Mouse (Mus musculus): Measurements from ENCODE around the gene 4930451I11Rik. TPM values are rescaled to one million over a fixed set of nuclear protein-coding genes. Genes with fewer than 3 reads are reported as not detected.
A peak's percentile ranks its signal among the peaks of the same experiment; 100 is the strongest.

Gene 4930451I11Rik
- polyA plus RNA-seq, 1 experiment from 2014 or later: not detected

DNA sequence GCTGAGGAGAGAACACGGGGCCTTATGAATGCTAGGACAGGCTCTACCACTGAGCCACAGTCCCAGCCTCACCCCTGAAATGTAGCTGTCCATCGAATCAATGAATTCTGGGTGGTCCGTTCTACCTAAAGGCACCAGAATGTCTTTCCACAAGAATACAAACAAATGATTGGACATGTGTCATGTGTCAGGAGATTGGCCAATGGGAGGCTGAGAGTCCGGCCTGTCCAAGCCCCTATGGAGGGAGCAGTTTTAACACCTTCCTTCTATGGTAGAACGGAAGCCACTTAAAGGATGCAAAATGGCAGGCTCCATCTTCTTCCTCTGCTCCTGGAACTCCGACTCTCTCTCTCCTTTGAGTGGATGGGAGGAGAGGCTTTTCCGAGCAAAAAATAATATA, 13.8 kb downstream of the 4930451I11Rik start:
- peaks cover 3% of the 10 kb centered on the region; the same call in 1 of the 2 replicates for H3K27me3 ChIP-seq (ENCODE audit: control insufficient read depth, insufficient read depth, low read length)
- WGBS: 82% methylated on average over 7 of the region's 7 CpGs
- no peak for ATAC-seq (replicated peaks; ENCODE audit: insufficient number of reproducible peaks, low FRiP score, low TSS enrichment, low read depth)
- H3K9ac ChIP-seq (replicated peaks; ENCODE audit: low read length): no peak overlapping the region
- no peak overlapping the region for H3K4me2 ChIP-seq (ENCODE audit: low read depth, low read length)
- H3K4me1 ChIP-seq (ENCODE audit: control insufficient read depth, insufficient read depth, low read length): no peaks in the 10 kb centered on the region
- no peak for DNase-seq (ENCODE audit: low spot score)
- no peak overlapping the region for H3K4me3 ChIP-seq (ENCODE audit: low read depth, low read length)
- no peak overlapping the region for H3K27ac ChIP-seq (replicated peaks; ENCODE audit: low read depth, low read length)
- no peaks in the 10 kb centered on the region for H3K9me3 ChIP-seq (replicated peaks; ENCODE audit: control insufficient read depth, low read length)
- H3K36me3 ChIP-seq (replicated peaks; ENCODE audit: control insufficient read depth, insufficient read depth, low read depth, low read length): no peaks in the 10 kb centered on the region

DNA sequence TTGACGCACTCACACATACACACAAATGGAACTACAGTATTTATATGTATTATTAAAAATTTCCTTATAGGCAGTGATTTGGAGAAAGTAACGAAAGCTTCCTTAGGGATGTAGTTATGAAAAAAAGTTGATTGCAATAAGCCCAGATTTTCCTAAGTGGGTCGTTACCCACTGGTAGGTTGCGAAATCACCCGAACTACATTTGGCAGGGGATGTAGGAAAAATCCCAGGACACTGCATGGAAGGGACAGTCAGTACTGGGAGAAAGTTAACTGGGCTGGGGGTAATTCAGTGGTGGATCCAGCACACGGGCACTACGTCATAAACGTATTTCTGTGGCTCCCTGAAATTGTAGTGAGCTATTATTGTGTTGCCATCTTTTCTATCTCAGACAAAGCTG, 14.9 kb downstream of the 4930451I11Rik start:
- ATAC-seq (replicated peaks; ENCODE audit: insufficient number of reproducible peaks, low FRiP score, low TSS enrichment, low read depth) (no peak), DNase-seq (ENCODE audit: low spot score) (no peak)
- no peaks in the 10 kb centered on the region for H3K9me3 ChIP-seq (replicated peaks; ENCODE audit: control insufficient read depth, low read length)
- no peaks in the 10 kb centered on the region for H3K27me3 ChIP-seq (ENCODE audit: control insufficient read depth, insufficient read depth, low read length)
- no peaks in the 10 kb centered on the region for H3K4me1 ChIP-seq (ENCODE audit: control insufficient read depth, insufficient read depth, low read length)
- WGBS: 88% methylated on average over 8 of the region's 8 CpGs
- no peak overlapping the region for H3K9ac ChIP-seq (replicated peaks; ENCODE audit: low read length)
- H3K4me2 ChIP-seq (ENCODE audit: low read depth, low read length): no peak overlapping the region
- H3K36me3 ChIP-seq (replicated peaks; ENCODE audit: control insufficient read depth, insufficient read depth, low read depth, low read length): no peaks in the 10 kb centered on the region
- H3K27ac ChIP-seq (replicated peaks; ENCODE audit: low read depth, low read length): no peak overlapping the region
- H3K4me3 ChIP-seq (ENCODE audit: low read depth, low read length): no peak overlapping the region

DNA sequence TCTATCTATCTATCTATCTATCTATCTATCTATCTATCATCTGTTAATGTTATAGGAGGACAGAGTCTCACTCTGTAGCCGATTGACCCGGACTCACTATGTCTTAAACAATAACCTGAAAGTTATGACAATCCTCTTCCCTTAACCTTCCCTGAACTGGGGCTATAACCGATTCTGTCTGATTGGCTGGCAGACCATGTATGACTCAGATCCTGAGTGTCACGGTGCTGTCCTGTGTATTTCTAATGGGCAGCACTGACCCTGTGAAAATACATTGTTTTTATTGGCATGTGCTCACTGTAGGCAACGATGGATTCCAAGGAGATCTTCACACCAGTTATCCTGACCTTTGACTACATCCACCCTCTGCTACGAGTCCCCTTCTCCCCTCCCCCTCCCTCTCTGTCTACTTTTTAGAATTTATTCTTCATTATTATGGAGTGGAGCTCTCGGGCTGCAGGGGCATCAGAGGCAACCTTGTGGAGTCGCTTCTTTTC, 15.7 kb downstream of the 4930451I11Rik start:
- no peak overlapping the region for H3K9ac ChIP-seq (replicated peaks; ENCODE audit: low read length)
- H3K9me3 ChIP-seq (replicated peaks; ENCODE audit: control insufficient read depth, low read length): no peaks in the 10 kb centered on the region
- H3K27ac ChIP-seq (replicated peaks; ENCODE audit: low read depth, low read length): no peak overlapping the region
- H3K4me1 ChIP-seq (ENCODE audit: control insufficient read depth, insufficient read depth, low read length): no peaks in the 10 kb centered on the region
- H3K4me2 ChIP-seq (ENCODE audit: low read depth, low read length): no peak overlapping the region
- ATAC-seq (replicated peaks; ENCODE audit: insufficient number of reproducible peaks, low FRiP score, low TSS enrichment, low read depth): no peak
- no peaks in the 10 kb centered on the region for H3K27me3 ChIP-seq (ENCODE audit: control insufficient read depth, insufficient read depth, low read length)
- no peak overlapping the region for H3K4me3 ChIP-seq (ENCODE audit: low read depth, low read length)
- no peak for DNase-seq (ENCODE audit: low spot score)
- H3K36me3 ChIP-seq (replicated peaks; ENCODE audit: control insufficient read depth, insufficient read depth, low read depth, low read length): no peaks in the 10 kb centered on the region
- whole genome bisulfite sequencing: 72% methylated on average over 8 of the region's 8 CpGs

GRCm38 (mm10) chr7:126809723-126810369, 21.6 kb downstream of the 4930451I11Rik start:
- H3K9me3 ChIP-seq (replicated peaks; ENCODE audit: control insufficient read depth, low read length): no peaks in the 10 kb centered on the region
- no peaks in the 10 kb centered on the region for H3K27me3 ChIP-seq (ENCODE audit: control insufficient read depth, insufficient read depth, low read length)
- 52% methylated on average over 5 of the region's 5 CpGs for WGBS
- ATAC-seq (replicated peaks; ENCODE audit: insufficient number of reproducible peaks, low FRiP score, low TSS enrichment, low read depth) (no peak), DNase-seq (ENCODE audit: low spot score) (no peak)
- no peak overlapping the region for H3K27ac ChIP-seq (replicated peaks; ENCODE audit: low read depth, low read length)
- peaks cover 2% of the 10 kb centered on the region; the same call in 1 of the 2 replicates for H3K4me1 ChIP-seq (ENCODE audit: control insufficient read depth, insufficient read depth, low read length)
- no peaks in the 10 kb centered on the region for H3K36me3 ChIP-seq (replicated peaks; ENCODE audit: control insufficient read depth, insufficient read depth, low read depth, low read length)
- no peak overlapping the region for H3K9ac ChIP-seq (replicated peaks; ENCODE audit: low read length)
- H3K4me2 ChIP-seq (ENCODE audit: low read depth, low read length): no peak overlapping the region
- no peak overlapping the region for H3K4me3 ChIP-seq (ENCODE audit: low read depth, low read length)

GRCm38 (mm10) chr7:126808703-126809455, 22.6 kb downstream of the 4930451I11Rik start:
- Histone ChIP-seq H3K4me2 (ENCODE audit: low read depth, low read length) (peak overlapping the region; percentile 78), H3K27ac (replicated peaks; ENCODE audit: low read depth, low read length) (no peak overlapping the region; the same call in 1 of the 2 replicates), H3K27me3 (ENCODE audit: control insufficient read depth, insufficient read depth, low read length) (no peaks in the 10 kb centered on the region), H3K4me1 (ENCODE audit: control insufficient read depth, insufficient read depth, low read length) (peaks cover 2% of the 10 kb centered on the region; the same call in 1 of the 2 replicates), H3K4me3 (ENCODE audit: low read depth, low read length) (peak overlapping the region; percentile 64), H3K9ac (replicated peaks; ENCODE audit: low read length) (peak overlapping the region; percentile 78), H3K9me3 (replicated peaks; ENCODE audit: control insufficient read depth, low read length) (no peaks in the 10 kb centered on the region), H3K36me3 (replicated peaks; ENCODE audit: control insufficient read depth, insufficient read depth, low read depth, low read length) (no peaks in the 10 kb centered on the region)
- ATAC-seq (replicated peaks; ENCODE audit: insufficient number of reproducible peaks, low FRiP score, low TSS enrichment, low read depth) (peak; percentile 94), DNase-seq (ENCODE audit: low spot score) (peak; percentile 93)
- 0% methylated on average over 41 of the region's 43 CpGs for WGBS

GRCm38 (mm10) chr7:126807405-126807804, 24.0 kb downstream of the 4930451I11Rik start:
- Histone ChIP-seq H3K4me2 (ENCODE audit: low read depth, low read length) (no peak overlapping the region), H3K27me3 (ENCODE audit: control insufficient read depth, insufficient read depth, low read length) (no peaks in the 10 kb centered on the region), H3K9ac (replicated peaks; ENCODE audit: low read length) (peak overlapping the region; percentile 78), H3K4me3 (ENCODE audit: low read depth, low read length) (no peak overlapping the region), H3K9me3 (replicated peaks; ENCODE audit: control insufficient read depth, low read length) (no peaks in the 10 kb centered on the region), H3K36me3 (replicated peaks; ENCODE audit: control insufficient read depth, insufficient read depth, low read depth, low read length) (no peaks in the 10 kb centered on the region), H3K4me1 (ENCODE audit: control insufficient read depth, insufficient read depth, low read length) (peaks cover 2% of the 10 kb centered on the region; the same call in 1 of the 2 replicates), H3K27ac (replicated peaks; ENCODE audit: low read depth, low read length) (no peak overlapping the region)
- ATAC-seq (replicated peaks; ENCODE audit: insufficient number of reproducible peaks, low FRiP score, low TSS enrichment, low read depth) (no peak), DNase-seq (ENCODE audit: low spot score) (no peak)
- 76% methylated on average over 4 of the region's 4 CpGs for WGBS

GRCm38 (mm10) chr7:126806956-126807355, 24.5 kb downstream of the 4930451I11Rik start:
- Histone ChIP-seq H3K36me3 (replicated peaks; ENCODE audit: control insufficient read depth, insufficient read depth, low read depth, low read length) (no peaks in the 10 kb centered on the region), H3K27ac (replicated peaks; ENCODE audit: low read depth, low read length) (no peak overlapping the region), H3K4me1 (ENCODE audit: control insufficient read depth, insufficient read depth, low read length) (peaks cover 2% of the 10 kb centered on the region; the same call in 1 of the 2 replicates), H3K4me3 (ENCODE audit: low read depth, low read length) (no peak overlapping the region), H3K9ac (replicated peaks; ENCODE audit: low read length) (no peak overlapping the region), H3K27me3 (ENCODE audit: control insufficient read depth, insufficient read depth, low read length) (no peaks in the 10 kb centered on the region), H3K9me3 (replicated peaks; ENCODE audit: control insufficient read depth, low read length) (no peaks in the 10 kb centered on the region), H3K4me2 (ENCODE audit: low read depth, low read length) (no peak overlapping the region)
- WGBS: 87% methylated on average over 6 of the region's 6 CpGs
- DNase-seq (ENCODE audit: low spot score) (no peak), ATAC-seq (replicated peaks; ENCODE audit: insufficient number of reproducible peaks, low FRiP score, low TSS enrichment, low read depth) (no peak)

DNA sequence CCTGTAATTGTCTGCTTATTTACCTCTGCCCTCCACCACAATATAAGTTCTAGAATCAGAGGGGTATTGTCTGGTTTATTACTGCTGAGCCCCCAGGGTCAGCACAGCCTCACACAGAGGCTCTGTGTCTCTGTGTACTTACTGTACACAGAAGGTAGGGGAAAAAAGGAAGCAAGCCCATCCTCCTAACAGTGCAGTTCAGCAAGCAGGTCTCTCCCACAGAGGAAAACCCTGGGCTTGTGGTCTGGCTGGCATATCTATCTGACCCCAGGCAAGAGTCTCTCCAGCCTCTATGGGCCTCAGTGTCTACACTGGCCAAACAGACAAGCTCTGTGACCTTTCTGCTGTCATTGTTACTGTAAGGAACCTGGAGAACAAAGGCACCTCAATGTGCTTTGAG, 27.7 kb downstream of the 4930451I11Rik start:
- ATAC-seq (replicated peaks; ENCODE audit: insufficient number of reproducible peaks, low FRiP score, low TSS enrichment, low read depth): no peak
- Histone ChIP-seq H3K4me1 (ENCODE audit: control insufficient read depth, insufficient read depth, low read length) (peaks cover 2% of the 10 kb centered on the region; the same call in 1 of the 2 replicates), H3K36me3 (replicated peaks; ENCODE audit: control insufficient read depth, insufficient read depth, low read depth, low read length) (no peaks in the 10 kb centered on the region), H3K9me3 (replicated peaks; ENCODE audit: control insufficient read depth, low read length) (no peaks in the 10 kb centered on the region), H3K9ac (replicated peaks; ENCODE audit: low read length) (no peak overlapping the region), H3K4me2 (ENCODE audit: low read depth, low read length) (no peak overlapping the region), H3K4me3 (ENCODE audit: low read depth, low read length) (no peak overlapping the region), H3K27me3 (ENCODE audit: control insufficient read depth, insufficient read depth, low read length) (no peaks in the 10 kb centered on the region), H3K27ac (replicated peaks; ENCODE audit: low read depth, low read length) (no peak overlapping the region)
- no peak for DNase-seq (ENCODE audit: low spot score)
